Mouse (Mus musculus) kidney, adult 2 months (tissue): ENCODE data around the gene Kremen1.

Experiments used
- CTCF ChIP-seq: fragments of 200-500 bp; conservative IDR thresholded peaks from 2 replicates; pipeline ENCODE4 v1.5.1; 2011; ENCODE audit warnings: low read depth, mild to moderate bottlenecking, control low read depth, low read length, moderate library complexity, mixed read lengths; ENCODE audit not compliant: insufficient read depth, insufficient read length
- POLR2A ChIP-seq: fragments of 200-500 bp; IDR thresholded peaks from one replicate; pipeline ENCODE4 v1.6.1; 2011; ENCODE audit warnings: low read depth, low read length, control low read depth

DNA sequence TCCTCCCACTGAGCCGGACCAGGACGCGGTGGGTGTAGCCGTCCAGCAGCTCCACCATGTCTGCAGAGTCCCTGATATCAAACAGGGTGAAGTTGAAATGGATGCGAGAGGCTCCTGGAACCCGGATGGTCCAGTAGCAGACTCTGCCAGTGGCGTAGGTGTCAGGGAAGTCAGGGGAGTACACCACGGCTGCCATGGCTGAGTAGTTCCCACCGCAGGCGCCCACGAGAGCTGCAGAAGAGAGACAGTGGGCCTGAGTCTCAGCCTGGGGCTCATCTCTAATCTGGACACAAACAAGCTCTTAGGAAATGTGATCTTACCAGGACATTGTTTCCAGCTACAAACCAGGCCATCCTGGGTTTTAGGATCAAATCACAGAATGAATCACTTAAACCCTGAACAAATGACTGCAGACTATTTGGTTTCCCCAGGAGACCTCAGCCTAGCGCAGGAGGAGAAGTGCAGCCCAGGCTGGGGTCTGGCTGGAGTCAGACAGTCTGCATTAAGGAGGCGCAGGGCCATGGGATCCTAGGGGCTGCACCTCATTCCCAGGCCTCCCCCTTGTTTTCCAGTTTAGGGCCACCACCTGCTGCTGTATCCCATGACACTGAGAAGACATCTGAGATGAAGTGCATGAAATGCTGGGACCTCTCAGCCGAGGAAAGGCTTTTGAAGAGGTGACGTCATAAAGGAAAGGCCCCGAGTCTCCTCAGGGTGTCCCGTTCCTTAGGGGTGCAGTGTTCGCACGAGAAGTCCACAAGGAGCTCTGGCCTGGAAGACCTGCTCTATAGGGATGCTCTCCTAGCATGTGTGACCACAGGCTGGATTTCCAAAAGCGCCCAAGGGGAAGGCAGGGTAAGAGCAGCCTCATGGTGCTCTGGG lies 59.3 kb downstream of the Kremen1 start:
- no peak for TF ChIP-seq POLR2A
- TF ChIP-seq CTCF = no peak
